Mouse (Mus musculus): ENCODE results near the gene Usp19. TPM values are rescaled to one million over a fixed set of nuclear protein-coding genes. Genes with fewer than 3 reads are reported as not detected.

The Usp19 gene
- 104 TPM in 2 replicates for polyA plus RNA-seq (2016; fragmentation: Nextera tagmentation; extraction: Ambion mirVana)

- Histone ChIP-seq H3K27ac (peak within 1 kb of the TSS; percentile 91), H3K9me3 (no peaks in the 10 kb centered on the region), H3K4me1 (peaks cover 23% of the 10 kb centered on the region), H3K36me3 (peaks cover 73% of the 10 kb centered on the region), H3K27me3 (replicated peaks) (no peaks in the 10 kb centered on the region), H3K9ac (peak within 1 kb of the TSS; percentile 92), H3K4me2 (replicated peaks) (peak within 1 kb of the TSS; percentile 93), H3K4me3 (peak within 1 kb of the TSS; percentile 88)
- under 1% methylated on average over 69 of the region's 69 CpGs for WGBS
- ATAC-seq (ENCODE audit: low FRiP score, low read depth): peak; percentile 95
Measured at GRCm38 (mm10) chr9:108490559-108491285, at the start of gene Usp19. Gene Usp19, plus strand, starts transcription at chr9:108490602.

GRCm38 (mm10) chr9:108441236-108441919 is 49.0 kb upstream of the Usp19 start:
- Histone ChIP-seq H3K4me2 (replicated peaks) (no peak overlapping the region), H3K27me3 (replicated peaks) (no peaks in the 10 kb centered on the region), H3K9ac (no peak overlapping the region), H3K9me3 (no peaks in the 10 kb centered on the region), H3K27ac (no peak overlapping the region), H3K4me1 (no peaks in the 10 kb centered on the region), H3K4me3 (no peak overlapping the region), H3K36me3 (no peaks in the 10 kb centered on the region)
- WGBS: 92% methylated on average over 11 of the region's 11 CpGs
- ATAC-seq (ENCODE audit: low FRiP score, low read depth): no peak

- 74% methylated on average over 9 of the region's 9 CpGs for WGBS
- no peak overlapping the region for H3K4me2 ChIP-seq (replicated peaks)
Measured at GRCm38 (mm10) chr9:108445125-108445524, 45.3 kb upstream of the Usp19 start.

GRCm38 (mm10) chr9:108449860-108450259 is 40.5 kb upstream of the Usp19 start:
- Histone ChIP-seq H3K4me3 (peak overlapping the region; percentile 7; the same call in 1 of the 2 replicates), H3K4me2 (replicated peaks) (peak overlapping the region; percentile 74), H3K9ac (peak overlapping the region; percentile 38; the same call in 1 of the 2 replicates), H3K9me3 (no peaks in the 10 kb centered on the region), H3K36me3 (peaks cover 13% of the 10 kb centered on the region; the same call in 1 of the 2 replicates), H3K4me1 (peaks cover 42% of the 10 kb centered on the region), H3K27me3 (replicated peaks) (no peaks in the 10 kb centered on the region), H3K27ac (peak overlapping the region; percentile 74)
- peak; percentile 60 for ATAC-seq (ENCODE audit: low FRiP score, low read depth)
- WGBS: 35% methylated on average over 4 of the region's 4 CpGs

More at GRCm38 (mm10) chr9:108445125-108445524, 45.3 kb upstream of the Usp19 start:
- H3K27ac ChIP-seq: no peak overlapping the region
- H3K9ac ChIP-seq: no peak overlapping the region
- no peak for ATAC-seq (ENCODE audit: low FRiP score, low read depth)
- H3K27me3 ChIP-seq (replicated peaks): no peaks in the 10 kb centered on the region
- H3K9me3 ChIP-seq: no peaks in the 10 kb centered on the region
- H3K36me3 ChIP-seq: peaks cover 13% of the 10 kb centered on the region; the same call in 1 of the 2 replicates
- H3K4me3 ChIP-seq: no peak overlapping the region
- peaks cover 21% of the 10 kb centered on the region for H3K4me1 ChIP-seq

GRCm38 (mm10) chr9:108450292-108451169 is 39.9 kb upstream of the Usp19 start:
- peaks cover 42% of the 10 kb centered on the region for H3K4me1 ChIP-seq
- H3K36me3 ChIP-seq: peaks cover 13% of the 10 kb centered on the region; the same call in 1 of the 2 replicates
- WGBS: 58% methylated on average over 21 of the region's 21 CpGs
- peak overlapping the region; percentile 74 for H3K4me2 ChIP-seq (replicated peaks)
- no peaks in the 10 kb centered on the region for H3K27me3 ChIP-seq (replicated peaks)
- H3K27ac ChIP-seq: peak overlapping the region; percentile 74
- peak overlapping the region; percentile 40 for H3K9ac ChIP-seq
- peak overlapping the region; percentile 19 for H3K4me3 ChIP-seq
- peak; percentile 68 for ATAC-seq (ENCODE audit: low FRiP score, low read depth)
- no peaks in the 10 kb centered on the region for H3K9me3 ChIP-seq

GRCm38 (mm10) chr9:108451170-108451493 is 39.3 kb upstream of the Usp19 start:
- WGBS: 84% methylated on average over 6 of the region's 6 CpGs
- peak overlapping the region; percentile 74 for H3K4me2 ChIP-seq (replicated peaks)
- H3K4me1 ChIP-seq: peaks cover 42% of the 10 kb centered on the region
- H3K9me3 ChIP-seq: no peaks in the 10 kb centered on the region
- peaks cover 13% of the 10 kb centered on the region; the same call in 1 of the 2 replicates for H3K36me3 ChIP-seq
- no peak for ATAC-seq (ENCODE audit: low FRiP score, low read depth)
- 0 out of 2 replicates have a peak overlapping the region, but pooled peaks have one; percentile 74 for H3K27ac ChIP-seq
- H3K27me3 ChIP-seq (replicated peaks): no peaks in the 10 kb centered on the region
- H3K4me3 ChIP-seq: peak overlapping the region; percentile 19; the same call in 1 of the 2 replicates
- peak overlapping the region; percentile 40 for H3K9ac ChIP-seq

GRCm38 (mm10) chr9:108451519-108452160 is 38.8 kb upstream of the Usp19 start:
- no peaks in the 10 kb centered on the region for H3K9me3 ChIP-seq
- no peaks in the 10 kb centered on the region for H3K27me3 ChIP-seq (replicated peaks)
- H3K4me2 ChIP-seq (replicated peaks): peak overlapping the region; percentile 74
- peaks cover 42% of the 10 kb centered on the region for H3K4me1 ChIP-seq
- H3K27ac ChIP-seq: 0 out of 2 replicates have a peak overlapping the region, but pooled peaks have one; percentile 4
- H3K4me3 ChIP-seq: peak overlapping the region; percentile 49
- peak overlapping the region; percentile 60 for H3K9ac ChIP-seq
- peaks cover 13% of the 10 kb centered on the region; the same call in 1 of the 2 replicates for H3K36me3 ChIP-seq
- 57% methylated on average over 6 of the region's 6 CpGs for WGBS
- ATAC-seq (ENCODE audit: low FRiP score, low read depth): no peak

GRCm38 (mm10) chr9:108452291-108452906 is 38.0 kb upstream of the Usp19 start:
- Histone ChIP-seq H3K4me2 (replicated peaks) (peak overlapping the region; percentile 74), H3K27me3 (replicated peaks) (no peaks in the 10 kb centered on the region), H3K27ac (peak overlapping the region; percentile 4; the same call in 1 of the 2 replicates), H3K4me1 (peaks cover 42% of the 10 kb centered on the region), H3K9ac (peak overlapping the region; percentile 60), H3K4me3 (peak overlapping the region; percentile 49), H3K36me3 (peaks cover 13% of the 10 kb centered on the region; the same call in 1 of the 2 replicates), H3K9me3 (no peaks in the 10 kb centered on the region)
- WGBS: under 1% methylated on average over 40 of the region's 40 CpGs
- ATAC-seq (ENCODE audit: low FRiP score, low read depth): peak; percentile 73

- WGBS: 58% methylated on average over 6 of the region's 6 CpGs
Measured at GRCm38 (mm10) chr9:108452911-108453310, 37.5 kb upstream of the Usp19 start.

GRCm38 (mm10) chr9:108453458-108453857 is 36.9 kb upstream of the Usp19 start:
- no peak overlapping the region for H3K4me2 ChIP-seq (replicated peaks)
- 0 out of 2 replicates have a peak, but pooled peaks cover 2% of the 10 kb centered on the region for H3K36me3 ChIP-seq
- H3K4me3 ChIP-seq: no peak overlapping the region
- no peak overlapping the region for H3K9ac ChIP-seq
- no peaks in the 10 kb centered on the region for H3K27me3 ChIP-seq (replicated peaks)
- H3K27ac ChIP-seq: no peak overlapping the region
- H3K4me1 ChIP-seq: peaks cover 37% of the 10 kb centered on the region
- no peak for ATAC-seq (ENCODE audit: low FRiP score, low read depth)
- no peaks in the 10 kb centered on the region for H3K9me3 ChIP-seq
- WGBS: 86% methylated on average over 4 of the region's 4 CpGs

More at GRCm38 (mm10) chr9:108452911-108453310, 37.5 kb upstream of the Usp19 start:
- Histone ChIP-seq H3K9ac (peak overlapping the region; percentile 60), H3K9me3 (no peaks in the 10 kb centered on the region), H3K4me1 (peaks cover 42% of the 10 kb centered on the region), H3K27me3 (replicated peaks) (no peaks in the 10 kb centered on the region), H3K27ac (no peak overlapping the region), H3K4me3 (peak overlapping the region; percentile 49), H3K36me3 (peaks cover 8% of the 10 kb centered on the region; the same call in 1 of the 2 replicates), H3K4me2 (replicated peaks) (peak overlapping the region; percentile 74)
- ATAC-seq (ENCODE audit: low FRiP score, low read depth): no peak

GRCm38 (mm10) chr9:108454429-108454828 is 36.0 kb upstream of the Usp19 start:
- no peaks in the 10 kb centered on the region for H3K27me3 ChIP-seq (replicated peaks)
- WGBS: 85% methylated on average over 6 of the region's 6 CpGs
- no peak overlapping the region for H3K27ac ChIP-seq
- H3K9ac ChIP-seq: no peak overlapping the region
- H3K9me3 ChIP-seq: no peaks in the 10 kb centered on the region
- no peak overlapping the region for H3K4me2 ChIP-seq (replicated peaks)
- ATAC-seq (ENCODE audit: low FRiP score, low read depth): no peak
- H3K36me3 ChIP-seq: no peaks in the 10 kb centered on the region
- H3K4me1 ChIP-seq: peaks cover 28% of the 10 kb centered on the region
- no peak overlapping the region for H3K4me3 ChIP-seq
